Mouse (Mus musculus) heart, embryonic 13.5 days (tissue): Measurements from ENCODE around the gene Dnaaf2. TPM values are rescaled to one million over a fixed set of nuclear protein-coding genes. Genes with fewer than 3 reads are reported as not detected.
"Not testable (repeated sequence)": the region's sequence is repeated elsewhere in the genome, so short reads cannot be mapped to it uniquely, and the experiment has no call there.

Source experiments
- ATAC-seq: fragments of 200-750 bp; cut with Nextera tagmentation; 2 replicates; pipeline ENCODE4 v1.8.0; 2017; ENCODE audit warnings: moderate TSS enrichment; ENCODE audit not compliant: insufficient number of reproducible peaks, low FRiP score, low TSS enrichment; ENCODE audit errors: extremely low read depth
- H3K27ac ChIP-seq: fragments of 300-500 bp; sonication (generic); replicated peaks from 2 replicates; pipeline ENCODE4 v1.5.1; 2015; ENCODE audit warnings: moderate library complexity, mild to moderate bottlenecking, inconsistent platforms
- H3K27me3 ChIP-seq: fragments of 300-500 bp; sonication (generic); replicated peaks from 2 replicates; pipeline ENCODE4 v1.6.1; 2015; ENCODE audit warnings: mild to moderate bottlenecking, inconsistent platforms
- H3K36me3 ChIP-seq: fragments of 300-500 bp; sonication (generic); 2 replicates; pipeline ENCODE4 v1.6.1; 2015; ENCODE audit warnings: mild to moderate bottlenecking, inconsistent platforms
- H3K4me1 ChIP-seq: fragments of 300-500 bp; sonication (generic); 2 replicates; pipeline ENCODE4 v1.6.1; 2015; ENCODE audit warnings: inconsistent platforms
- H3K4me2 ChIP-seq: fragments of 300-500 bp; sonication (generic); 2 replicates; pipeline ENCODE4 v1.6.1; 2015; ENCODE audit warnings: inconsistent platforms, mild to moderate bottlenecking, moderate library complexity
- H3K4me3 ChIP-seq: fragments of 300-500 bp; sonication (generic); 2 replicates; pipeline ENCODE4 v1.5.1; 2015; ENCODE audit warnings: moderate library complexity, mild to moderate bottlenecking, inconsistent platforms
- H3K9ac ChIP-seq: fragments of 300-500 bp; sonication (generic); 2 replicates; pipeline ENCODE4 v1.6.1; 2015; ENCODE audit warnings: inconsistent platforms, mild to moderate bottlenecking, moderate library complexity
- H3K9me3 ChIP-seq: fragments of 300-500 bp; sonication (generic); 2 replicates; pipeline ENCODE4 v1.6.1; 2016; ENCODE audit warnings: inconsistent platforms
- WGBS: fragments of 180-500 bp; shearing (Covaris S2); methylation state at CpG from one replicate; pipeline ENCODE4 v1.1.7; 2015; ENCODE audit warnings: mixed read lengths; 5-methylcytosine and 5-hydroxymethylcytosine counted together
- polyA plus RNA-seq: library from polyadenylated mRNA; unstranded; fragments of >200 nt; fragmentation: Nextera tagmentation; extraction: Ambion mirVana; gene quantifications from 2 replicates; pipeline ENCODE4 v1.2.1, GENCODE M21; 2015

Dnaaf2 gene
- polyA plus RNA-seq, 1 experiment from 2014 or later = 6.8 TPM

DNA sequence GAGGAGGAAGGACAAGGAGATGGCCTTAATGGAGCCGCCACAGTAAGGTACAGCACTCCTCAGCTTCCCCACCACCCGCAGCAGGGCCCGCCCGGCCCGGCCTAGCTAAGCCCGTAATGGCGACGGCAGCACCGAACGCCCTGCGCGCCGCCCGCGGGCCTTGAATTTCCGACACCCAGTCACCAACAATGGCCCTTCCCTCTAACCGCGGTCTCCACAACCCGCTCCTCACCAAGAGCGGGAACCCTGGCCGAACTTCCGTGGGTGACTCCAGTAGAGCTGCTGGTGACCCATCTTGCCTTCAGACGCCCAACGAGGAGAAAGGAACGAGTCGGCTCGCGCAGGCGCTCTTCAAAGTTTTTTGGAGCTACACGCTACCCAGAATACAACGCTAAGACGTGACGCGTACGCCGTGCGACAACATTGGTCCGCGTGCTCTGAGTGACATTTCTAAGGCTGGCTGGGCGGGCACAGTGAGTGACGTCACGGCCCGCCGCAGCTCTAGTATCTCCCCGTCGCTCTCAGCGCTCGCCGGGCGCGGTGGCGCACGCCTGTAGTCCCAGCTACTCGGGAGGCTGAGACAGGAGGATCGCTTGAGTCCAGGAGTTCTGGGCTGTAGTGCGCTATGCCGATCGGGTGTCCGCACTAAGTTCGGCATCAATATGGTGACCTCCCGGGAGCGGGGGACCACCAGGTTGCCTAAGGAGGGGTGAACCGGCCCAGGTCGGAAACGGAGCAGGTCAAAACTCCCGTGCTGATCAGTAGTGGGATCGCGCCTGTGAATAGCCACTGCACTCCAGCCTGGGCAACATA is 39.3 kb downstream of the Dnaaf2 start, which contains the start of gene Rps29:
Gene Rps29, minus strand, starts transcription at position 422 of the 813 bp plus-strand sequence.
- peak; percentile 99 for ATAC-seq
- Histone ChIP-seq H3K4me1 (peaks cover 13% of the 10 kb centered on the region), H3K27ac (peak within 1 kb of the TSS; percentile 95), H3K4me3 (peak within 1 kb of the TSS; percentile 82), H3K4me2 (peak within 1 kb of the TSS; percentile 71), H3K9ac (peak within 1 kb of the TSS; percentile 95), H3K36me3 (peaks cover 29% of the 10 kb centered on the region)
- not testable (repeated sequence) for H3K9me3 ChIP-seq, H3K27me3 ChIP-seq
- under 1% methylated on average over 60 of the region's 68 CpGs for WGBS

DNA sequence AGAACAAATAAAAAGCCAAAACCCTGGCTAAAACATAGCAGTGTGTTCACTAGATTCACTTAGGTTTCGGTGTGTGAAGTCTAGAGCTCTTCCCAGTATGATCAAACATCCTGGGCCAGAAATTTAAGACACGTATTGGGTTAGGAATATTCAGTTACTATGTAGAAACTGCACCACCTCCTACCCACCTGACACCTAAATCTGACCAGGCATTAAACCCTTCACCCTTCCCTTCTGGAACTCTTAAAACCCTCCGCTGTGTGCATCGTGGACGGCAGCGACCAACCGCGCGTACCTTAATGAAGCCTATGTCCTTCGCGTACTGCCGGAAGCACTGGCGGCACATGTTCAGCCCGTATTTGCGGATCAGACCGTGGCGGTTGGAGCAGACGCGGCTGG is 39.9 kb downstream of the Dnaaf2 start:
- Histone ChIP-seq H3K4me1 (peaks cover 13% of the 10 kb centered on the region), H3K36me3 (peaks cover 29% of the 10 kb centered on the region), H3K4me3 (peak overlapping the region; percentile 82), H3K27ac (peak overlapping the region; percentile 95), H3K9ac (peak overlapping the region; percentile 95), H3K27me3 (no peaks in the 10 kb centered on the region), H3K9me3 (no peaks in the 10 kb centered on the region), H3K4me2 (peak overlapping the region; percentile 71)
- ATAC-seq = no peak
- 2% methylated on average over 19 of the region's 19 CpGs for WGBS

DNA sequence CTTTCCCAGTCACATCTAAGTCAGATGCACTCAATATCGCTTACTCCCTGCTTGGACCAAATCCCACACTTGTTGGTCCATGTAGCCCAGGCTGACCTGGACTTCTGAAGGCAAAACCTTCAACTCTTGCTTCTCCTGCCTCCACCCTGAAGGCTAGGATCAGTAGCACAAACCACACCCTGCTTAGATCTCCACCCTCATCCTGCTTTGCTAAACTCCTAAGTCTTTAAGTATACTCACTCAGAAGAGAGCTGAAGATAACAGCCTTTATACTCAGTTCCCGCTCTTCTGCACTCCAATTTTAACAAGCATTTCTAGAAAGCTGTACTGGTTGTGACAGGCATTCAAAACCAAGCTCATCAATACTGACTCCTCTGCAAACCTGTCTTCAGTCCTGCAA is 41.1 kb downstream of the Dnaaf2 start:
- Histone ChIP-seq H3K9ac (no peak overlapping the region), H3K27ac (no peak overlapping the region), H3K4me2 (peak overlapping the region; percentile 71), H3K4me3 (no peak overlapping the region), H3K36me3 (peaks cover 29% of the 10 kb centered on the region), H3K4me1 (peaks cover 13% of the 10 kb centered on the region), H3K27me3 (no peaks in the 10 kb centered on the region), H3K9me3 (no peaks in the 10 kb centered on the region)
- no peak for ATAC-seq
- 88% methylated on average over 2 of the region's 2 CpGs for WGBS

DNA sequence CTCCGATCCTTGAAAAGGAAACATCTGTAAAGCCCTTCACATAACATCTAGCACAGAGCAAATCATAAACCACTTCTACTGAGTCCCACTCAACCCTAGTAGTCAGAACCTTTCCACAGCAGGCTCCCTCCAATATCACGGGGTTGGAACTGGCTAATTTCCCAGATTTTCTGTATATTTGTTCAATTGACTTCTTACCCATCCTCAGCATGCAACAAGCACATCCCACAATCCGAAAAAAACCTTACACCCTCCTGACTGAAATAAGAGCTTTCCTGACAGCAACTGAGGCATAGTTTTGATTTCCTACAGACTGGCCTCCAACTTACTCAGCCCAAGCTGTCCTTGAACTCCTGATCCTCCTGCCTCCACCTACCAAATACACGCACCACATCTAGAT is 41.8 kb downstream of the Dnaaf2 start:
- Histone ChIP-seq H3K36me3 (peaks cover 29% of the 10 kb centered on the region), H3K4me1 (peaks cover 13% of the 10 kb centered on the region), H3K27ac (no peak overlapping the region), H3K9me3 (no peaks in the 10 kb centered on the region), H3K4me2 (no peak overlapping the region), H3K4me3 (no peak overlapping the region), H3K27me3 (no peaks in the 10 kb centered on the region), H3K9ac (no peak overlapping the region)
- 78% methylated on average over 4 of the region's 4 CpGs for WGBS
- no peak for ATAC-seq

DNA sequence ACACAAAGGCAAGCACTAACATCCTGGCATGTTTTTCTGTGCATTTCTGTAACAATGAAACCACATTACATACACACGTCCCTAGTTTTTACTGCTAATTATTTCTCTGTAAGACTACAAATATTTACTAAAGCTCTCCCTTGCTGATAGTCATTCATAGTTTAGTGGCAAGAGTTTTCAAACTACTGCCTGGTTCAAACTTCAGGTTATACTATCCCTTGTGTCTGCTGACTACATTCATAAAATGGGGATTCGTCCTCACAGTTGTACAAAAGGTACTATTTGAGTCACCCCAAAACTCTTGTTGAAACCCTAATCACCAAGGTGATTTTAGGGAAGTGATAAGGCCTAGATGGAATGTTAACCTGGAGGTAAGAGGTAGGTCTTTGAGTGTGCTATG is 42.3 kb downstream of the Dnaaf2 start:
- WGBS = 88% methylated on average over 2 of the region's 2 CpGs
- Histone ChIP-seq H3K27me3 (no peaks in the 10 kb centered on the region), H3K36me3 (peaks cover 29% of the 10 kb centered on the region), H3K4me2 (no peak overlapping the region), H3K27ac (no peak overlapping the region), H3K4me1 (peaks cover 13% of the 10 kb centered on the region), H3K4me3 (no peak overlapping the region), H3K9me3 (no peaks in the 10 kb centered on the region), H3K9ac (no peak overlapping the region)
- no peak for ATAC-seq

DNA sequence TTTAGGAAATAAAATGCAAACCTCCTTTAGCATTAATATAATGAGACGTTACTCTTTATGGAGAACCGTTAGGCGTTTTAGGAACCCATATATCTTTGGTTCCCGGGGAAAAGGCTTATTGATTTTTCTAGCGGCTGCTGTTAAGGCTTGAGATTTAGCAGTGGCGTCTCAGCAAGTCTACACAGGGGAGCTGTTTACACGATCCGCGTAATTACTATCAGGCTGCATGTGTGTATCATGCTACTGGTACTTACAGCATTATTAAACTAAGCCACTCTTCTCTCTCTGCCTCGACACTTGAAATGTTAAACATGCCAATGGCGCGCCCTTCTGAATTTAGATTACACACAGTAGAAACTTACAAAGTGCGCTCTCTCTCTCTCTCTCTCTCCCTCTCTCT is 48.2 kb downstream of the Dnaaf2 start:
- Histone ChIP-seq H3K9me3 (no peaks in the 10 kb centered on the region), H3K4me3 (no peak overlapping the region), H3K27me3 (no peaks in the 10 kb centered on the region), H3K4me2 (no peak overlapping the region), H3K27ac (no peak overlapping the region), H3K36me3 (no peaks in the 10 kb centered on the region), H3K9ac (no peak overlapping the region), H3K4me1 (peaks cover 4% of the 10 kb centered on the region; the same call in 1 of the 2 replicates)
- no peak for ATAC-seq
- 77% methylated on average over 13 of the region's 13 CpGs for WGBS

DNA sequence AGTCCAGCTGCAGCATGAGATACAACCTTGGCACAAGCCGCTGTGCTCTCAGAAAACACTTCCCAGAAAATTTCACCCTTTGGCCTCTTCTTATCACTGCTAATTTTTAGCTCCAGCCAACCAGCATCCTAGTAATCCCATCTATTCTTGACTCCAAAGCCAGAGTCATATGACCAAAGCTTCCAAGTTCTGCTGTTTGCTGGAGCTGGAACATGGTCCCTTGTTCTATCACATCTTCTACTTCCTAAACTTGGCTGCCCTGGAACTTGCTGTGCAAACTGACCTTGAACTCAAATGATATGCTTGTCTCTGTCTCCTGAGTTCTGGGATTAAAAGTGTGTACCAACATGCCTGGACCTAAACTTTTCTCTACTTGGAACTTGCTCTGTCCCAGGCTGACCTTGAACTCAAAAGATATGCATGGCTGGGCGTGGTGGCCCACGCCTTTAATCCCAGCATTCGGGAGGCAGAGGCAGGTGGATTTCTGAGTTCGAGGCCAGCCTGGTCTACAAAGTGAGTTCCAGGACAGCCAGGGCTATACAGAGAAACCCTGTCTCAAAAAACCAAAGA is 51.0 kb downstream of the Dnaaf2 start:
- H3K27ac ChIP-seq = no peak overlapping the region
- peaks cover 4% of the 10 kb centered on the region; the same call in 1 of the 2 replicates for H3K4me1 ChIP-seq
- no peaks in the 10 kb centered on the region for H3K36me3 ChIP-seq
- H3K4me3 ChIP-seq = no peak overlapping the region
- no peak overlapping the region for H3K4me2 ChIP-seq
- H3K9me3 ChIP-seq = no peaks in the 10 kb centered on the region
- WGBS = 82% methylated on average over 5 of the region's 5 CpGs
- H3K27me3 ChIP-seq = no peaks in the 10 kb centered on the region
- H3K9ac ChIP-seq = no peak overlapping the region
- no peak for ATAC-seq

DNA sequence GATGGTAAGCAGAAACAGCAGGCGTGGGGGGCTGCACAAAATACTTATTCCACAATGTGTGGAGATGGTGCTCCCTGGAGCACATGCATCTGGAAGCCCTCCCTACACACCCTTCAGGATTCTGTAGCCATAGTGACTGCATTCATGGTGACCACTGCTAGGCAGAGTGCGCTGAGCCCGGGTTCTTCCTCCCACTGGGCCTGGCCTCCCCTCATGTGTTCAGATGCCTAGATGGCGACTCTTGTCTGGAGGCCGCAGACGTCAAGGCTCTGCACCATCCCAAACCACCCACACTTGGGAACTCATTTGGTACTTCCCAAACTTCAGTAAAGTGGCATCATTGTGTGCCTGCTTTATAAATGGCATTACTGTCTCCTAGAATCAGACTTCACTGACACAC is 54.8 kb downstream of the Dnaaf2 start:
- Histone ChIP-seq H3K9ac (no peak overlapping the region), H3K27ac (no peak overlapping the region), H3K4me3 (no peak overlapping the region), H3K36me3 (no peaks in the 10 kb centered on the region), H3K4me1 (peaks cover 4% of the 10 kb centered on the region; the same call in 1 of the 2 replicates), H3K27me3 (no peaks in the 10 kb centered on the region), H3K4me2 (no peak overlapping the region), H3K9me3 (no peaks in the 10 kb centered on the region)
- WGBS = 79% methylated on average over 6 of the region's 6 CpGs
- no peak for ATAC-seq

DNA sequence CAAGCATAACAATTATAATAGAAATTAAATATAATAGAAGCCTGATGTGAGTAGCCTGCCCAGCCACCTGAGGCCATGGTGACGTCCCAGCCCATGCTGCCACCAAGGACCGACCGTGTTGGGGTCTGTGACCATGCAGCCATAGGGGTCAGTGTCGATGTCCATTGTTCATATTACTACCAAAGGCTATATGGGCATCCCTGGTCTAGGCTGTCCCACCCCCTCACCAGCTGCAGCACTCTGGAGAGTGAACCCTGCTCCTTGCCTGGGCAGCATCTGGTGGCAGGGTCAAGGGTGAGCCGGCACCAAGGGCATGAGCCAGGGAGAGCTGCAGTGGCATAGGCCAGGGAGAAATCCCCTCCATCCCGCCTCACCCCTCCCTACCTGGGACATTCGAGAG is 58.4 kb downstream of the Dnaaf2 start:
- no peaks in the 10 kb centered on the region for H3K27me3 ChIP-seq
- WGBS = 78% methylated on average over 7 of the region's 7 CpGs
- no peak overlapping the region for H3K9ac ChIP-seq
- H3K4me2 ChIP-seq = no peak overlapping the region
- H3K4me1 ChIP-seq = no peaks in the 10 kb centered on the region
- no peaks in the 10 kb centered on the region for H3K9me3 ChIP-seq
- ATAC-seq = no peak
- H3K36me3 ChIP-seq = no peaks in the 10 kb centered on the region
- H3K27ac ChIP-seq = no peak overlapping the region
- no peak overlapping the region for H3K4me3 ChIP-seq

DNA sequence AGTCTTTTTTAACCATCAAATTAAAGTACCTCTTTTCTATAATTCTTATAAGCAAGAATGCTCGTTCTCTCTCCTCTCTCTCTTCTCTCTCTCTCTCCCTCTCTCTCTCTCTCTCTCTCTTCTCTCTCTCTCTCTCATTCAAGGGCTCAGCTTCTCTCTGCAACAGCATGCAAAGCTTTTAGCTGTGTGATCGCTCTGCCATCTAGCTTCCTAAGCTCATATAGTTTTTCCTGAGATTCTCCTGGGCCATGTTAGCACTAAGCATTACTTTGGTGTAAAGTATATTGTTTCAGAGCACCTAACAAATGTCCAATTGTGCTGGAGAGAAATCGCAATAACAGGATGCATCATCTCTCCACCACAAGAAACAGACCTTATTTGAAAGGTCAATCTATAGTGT is 59.0 kb downstream of the Dnaaf2 start:
- Histone ChIP-seq H3K4me3 (no peak overlapping the region), H3K36me3 (no peaks in the 10 kb centered on the region), H3K9ac (no peak overlapping the region), H3K27me3 (no peaks in the 10 kb centered on the region), H3K27ac (no peak overlapping the region), H3K9me3 (no peaks in the 10 kb centered on the region), H3K4me2 (no peak overlapping the region), H3K4me1 (no peaks in the 10 kb centered on the region)
- no peak for ATAC-seq
- 75% methylated on average over 3 of the region's 3 CpGs for WGBS
